Mouse (Mus musculus): Measurements from ENCODE around the gene Slamf9. TPM values are rescaled to one million over a fixed set of nuclear protein-coding genes. Genes with fewer than 3 reads are reported as not detected.
A peak's percentile ranks its signal among the peaks of the same experiment; 100 is the strongest.

Slamf9 gene
- polyA plus RNA-seq (2015; fragmentation: Nextera tagmentation; extraction: Ambion mirVana), result 4.7 and 5.3 TPM in 2 replicates

- Histone ChIP-seq H3K4me3 (ENCODE audit: low read depth, low read length) (no peak within 1 kb of the TSS), H3K27ac (ENCODE audit: low read length) (no peak within 1 kb of the TSS), H3K27me3 (replicated peaks; ENCODE audit: insufficient read depth, low read length) (no peaks in the 10 kb centered on the region), H3K36me3 (ENCODE audit: insufficient read depth, low read length) (no peaks in the 10 kb centered on the region), H3K9me3 (ENCODE audit: low read length) (no peaks in the 10 kb centered on the region), H3K4me2 (replicated peaks; ENCODE audit: low read depth, low read length) (no peak within 1 kb of the TSS), H3K9ac (replicated peaks; ENCODE audit: low read depth) (no peak within 1 kb of the TSS), H3K4me1 (ENCODE audit: insufficient read depth, low read depth, low read length) (no peaks in the 10 kb centered on the region)
- 44% methylated on average over 7 of the region's 7 CpGs for WGBS
- DNase-seq (ENCODE audit: low spot score) (peak; percentile 55), ATAC-seq (peak; percentile 37; the same call in 1 of the 2 replicates)
- TF ChIP-seq CTCF (IDR thresholded peaks at IDR 0.05) (no peak), EP300 (IDR thresholded peaks at IDR 0.05) (no peak)
Observed at GRCm38 (mm10) chr1:172475054-172475741, at the start of gene Slamf9. TSS of gene Slamf9 (plus strand) at chr1:172475358.

- Histone ChIP-seq H3K9me3 (ENCODE audit: low read length) (no peaks in the 10 kb centered on the region), H3K4me3 (ENCODE audit: low read depth, low read length) (no peak overlapping the region), H3K27me3 (replicated peaks; ENCODE audit: insufficient read depth, low read length) (no peaks in the 10 kb centered on the region), H3K9ac (replicated peaks; ENCODE audit: low read depth) (no peak overlapping the region), H3K4me1 (ENCODE audit: insufficient read depth, low read depth, low read length) (no peaks in the 10 kb centered on the region; the same call in 1 of the 2 replicates), H3K27ac (ENCODE audit: low read length) (no peak overlapping the region), H3K4me2 (replicated peaks; ENCODE audit: low read depth, low read length) (no peak overlapping the region), H3K36me3 (ENCODE audit: insufficient read depth, low read length) (no peaks in the 10 kb centered on the region)
- 57% methylated on average over 1 of the region's 1 CpGs for WGBS
- TF ChIP-seq CTCF (IDR thresholded peaks at IDR 0.05), result no peak
- no peak for TF ChIP-seq EP300 (IDR thresholded peaks at IDR 0.05)
- DNase-seq (ENCODE audit: low spot score) (no peak), ATAC-seq (no peak)
Observed at GRCm38 (mm10) chr1:172426419-172426818, 48.7 kb upstream of the Slamf9 start.

- Histone ChIP-seq H3K9ac (replicated peaks; ENCODE audit: low read depth) (no peak overlapping the region), H3K4me1 (ENCODE audit: insufficient read depth, low read depth, low read length) (peaks cover 4% of the 10 kb centered on the region; the same call in 1 of the 2 replicates), H3K27me3 (replicated peaks; ENCODE audit: insufficient read depth, low read length) (no peaks in the 10 kb centered on the region), H3K27ac (ENCODE audit: low read length) (no peak overlapping the region), H3K9me3 (ENCODE audit: low read length) (no peaks in the 10 kb centered on the region), H3K36me3 (ENCODE audit: insufficient read depth, low read length) (no peaks in the 10 kb centered on the region), H3K4me2 (replicated peaks; ENCODE audit: low read depth, low read length) (no peak overlapping the region), H3K4me3 (ENCODE audit: low read depth, low read length) (no peak overlapping the region)
- TF ChIP-seq CTCF (IDR thresholded peaks at IDR 0.05), result no peak
- TF ChIP-seq EP300 (IDR thresholded peaks at IDR 0.05), result no peak
- 88% methylated on average over 3 of the region's 3 CpGs for WGBS
- DNase-seq (ENCODE audit: low spot score) (no peak), ATAC-seq (no peak)
Observed at GRCm38 (mm10) chr1:172427841-172428240, 47.3 kb upstream of the Slamf9 start.

GRCm38 (mm10) chr1:172428614-172429013, 46.5 kb upstream of the Slamf9 start:
- Histone ChIP-seq H3K4me3 (ENCODE audit: low read depth, low read length) (no peak overlapping the region), H3K36me3 (ENCODE audit: insufficient read depth, low read length) (no peaks in the 10 kb centered on the region), H3K27me3 (replicated peaks; ENCODE audit: insufficient read depth, low read length) (no peaks in the 10 kb centered on the region), H3K4me2 (replicated peaks; ENCODE audit: low read depth, low read length) (no peak overlapping the region), H3K27ac (ENCODE audit: low read length) (no peak overlapping the region), H3K9me3 (ENCODE audit: low read length) (no peaks in the 10 kb centered on the region), H3K9ac (replicated peaks; ENCODE audit: low read depth) (no peak overlapping the region), H3K4me1 (ENCODE audit: insufficient read depth, low read depth, low read length) (peaks cover 4% of the 10 kb centered on the region; the same call in 1 of the 2 replicates)
- ATAC-seq (no peak), DNase-seq (ENCODE audit: low spot score) (no peak)
- TF ChIP-seq EP300 (IDR thresholded peaks at IDR 0.05) (no peak), CTCF (IDR thresholded peaks at IDR 0.05) (no peak)
- WGBS, result 52% methylated on average over 1 of the region's 1 CpGs

- DNase-seq (ENCODE audit: low spot score) (no peak), ATAC-seq (no peak)
- Histone ChIP-seq H3K4me3 (ENCODE audit: low read depth, low read length) (no peak overlapping the region), H3K9ac (replicated peaks; ENCODE audit: low read depth) (no peak overlapping the region), H3K4me2 (replicated peaks; ENCODE audit: low read depth, low read length) (no peak overlapping the region), H3K9me3 (ENCODE audit: low read length) (no peaks in the 10 kb centered on the region), H3K36me3 (ENCODE audit: insufficient read depth, low read length) (no peaks in the 10 kb centered on the region), H3K27me3 (replicated peaks; ENCODE audit: insufficient read depth, low read length) (no peaks in the 10 kb centered on the region), H3K27ac (ENCODE audit: low read length) (no peak overlapping the region), H3K4me1 (ENCODE audit: insufficient read depth, low read depth, low read length) (peaks cover 4% of the 10 kb centered on the region; the same call in 1 of the 2 replicates)
- TF ChIP-seq CTCF (IDR thresholded peaks at IDR 0.05), result no peak
- no peak for TF ChIP-seq EP300 (IDR thresholded peaks at IDR 0.05)
- WGBS, result 53% methylated on average over 9 of the region's 9 CpGs
Observed at GRCm38 (mm10) chr1:172430731-172431220, 44.4 kb upstream of the Slamf9 start.

- WGBS, result 13% methylated on average over 4 of the region's 4 CpGs
- H3K4me3 ChIP-seq (ENCODE audit: low read depth, low read length), result no peak overlapping the region
Observed at GRCm38 (mm10) chr1:172431836-172432586, 43.1 kb upstream of the Slamf9 start.

More at GRCm38 (mm10) chr1:172431836-172432586, 43.1 kb upstream of the Slamf9 start:
- H3K27ac ChIP-seq (ENCODE audit: low read length), result no peak overlapping the region
- H3K4me2 ChIP-seq (replicated peaks; ENCODE audit: low read depth, low read length), result no peak overlapping the region
- H3K9ac ChIP-seq (replicated peaks; ENCODE audit: low read depth), result no peak overlapping the region
- H3K9me3 ChIP-seq (ENCODE audit: low read length), result no peaks in the 10 kb centered on the region
- ATAC-seq (peak; percentile 72), DNase-seq (ENCODE audit: low spot score) (peak; percentile 56)
- no peak for TF ChIP-seq EP300 (IDR thresholded peaks at IDR 0.05)
- no peak for TF ChIP-seq CTCF (IDR thresholded peaks at IDR 0.05)
- H3K4me1 ChIP-seq (ENCODE audit: insufficient read depth, low read depth, low read length), result peaks cover 4% of the 10 kb centered on the region; the same call in 1 of the 2 replicates
- H3K36me3 ChIP-seq (ENCODE audit: insufficient read depth, low read length), result no peaks in the 10 kb centered on the region
- no peaks in the 10 kb centered on the region for H3K27me3 ChIP-seq (replicated peaks; ENCODE audit: insufficient read depth, low read length)

Data from lung, postnatal 0 days (tissue).